Mouse (Mus musculus) CH12.LX (cell line): ENCODE data around the gene Wdr77. TPM values are rescaled to one million over a fixed set of nuclear protein-coding genes. Genes with fewer than 3 reads are reported as not detected.

Experiments used
- DNase-seq: peaks from one replicate; pipeline ENCODE4 v3.0.0-alpha.2; 2013; ENCODE audit errors: extremely low read depth
- H3K27ac ChIP-seq: 2 replicates; pipeline ENCODE4 v1.5.1; 2012; ENCODE audit warnings: low read depth, mild to moderate bottlenecking, control low read depth, moderate library complexity; ENCODE audit not compliant: insufficient read depth
- H3K27me3 ChIP-seq: replicated peaks from 2 replicates; pipeline ENCODE3; 2012; ENCODE audit warnings: inconsistent platforms
- H3K36me3 ChIP-seq, 2 experiments: replicated peaks in 1 of 2; 2 replicates each; pipeline versions ENCODE3 to v1.6.1; 2012; ENCODE audit warnings: inconsistent platforms in 1 of 2, low read length in 1 of 2, mild to moderate bottlenecking in 1 of 2, mixed read lengths in 1 of 2, moderate library complexity in 1 of 2; ENCODE audit not compliant: control insufficient read depth in 1 of 2, insufficient read depth in 1 of 2
- H3K4me1 ChIP-seq, 2 experiments: 2 replicates each; pipeline ENCODE4 v1.6.1; 2012; ENCODE audit warnings: inconsistent platforms in 1 of 2, moderate library complexity in 1 of 2; ENCODE audit not compliant: insufficient read depth in 2 of 2, control insufficient read depth in 1 of 2
- H3K4me2 ChIP-seq: 2 replicates; pipeline ENCODE4 v1.6.1; 2012; ENCODE audit warnings: low read depth, mild to moderate bottlenecking, control low read depth; ENCODE audit not compliant: poor library complexity, insufficient read depth, severe bottlenecking
- H3K4me3 ChIP-seq, 3 experiments: fragments of 150-350 bp in 1 of 3; sonication (generic) in 1 of 3; replicated peaks in 1 of 3; 2 replicates each; pipeline versions ENCODE3 to v1.5.1; 2011 to 2012; ENCODE audit warnings: low read depth in 2 of 3, low read length in 2 of 3, mild to moderate bottlenecking in 2 of 3, moderate library complexity in 2 of 3, control low read depth in 1 of 3, improper control_type of control experiment in 1 of 3, inconsistent platforms in 1 of 3, mixed read lengths in 1 of 3; ENCODE audit not compliant: poor library complexity in 1 of 3
- H3K79me2 ChIP-seq: replicated peaks from 2 replicates; pipeline ENCODE4 v1.6.1; 2012; ENCODE audit warnings: mild to moderate bottlenecking, moderate library complexity; ENCODE audit not compliant: control insufficient read depth, poor library complexity, insufficient read depth, severe bottlenecking; ENCODE audit errors: extremely low read depth
- H3K9ac ChIP-seq: 2 replicates; pipeline ENCODE4 v1.6.1; 2012; ENCODE audit warnings: low read depth, mild to moderate bottlenecking, control low read depth, moderate library complexity; ENCODE audit not compliant: insufficient read depth
- H3K9me3 ChIP-seq: replicated peaks from 2 replicates; pipeline ENCODE3; 2012; ENCODE audit warnings: low read length, inconsistent platforms, mixed read lengths
- BHLHE40 ChIP-seq: IDR thresholded peaks from 2 replicates; pipeline ENCODE4 v1.6.1; 2011; ENCODE audit warnings: mild to moderate bottlenecking, low read depth, low read length, improper control_type of control experiment
- CHD2 ChIP-seq: IDR thresholded peaks from 2 replicates; pipeline ENCODE4 v1.6.1; 2011; ENCODE audit warnings: low read length, improper control_type of control experiment
- ELF1 ChIP-seq: IDR thresholded peaks from 2 replicates; pipeline ENCODE4 v1.6.1; 2014; ENCODE audit warnings: low read depth, mild to moderate bottlenecking, inconsistent platforms, low read length, improper control_type of control experiment
- EP300 ChIP-seq: IDR thresholded peaks from 2 replicates; pipeline ENCODE4 v1.6.1; 2011; ENCODE audit warnings: low read length, improper control_type of control experiment
- ETS1 ChIP-seq: conservative IDR thresholded peaks from 2 replicates; pipeline ENCODE4 v1.6.1; 2012; ENCODE audit warnings: low read depth, mild to moderate bottlenecking, inconsistent platforms, low read length, improper control_type of control experiment, moderate library complexity
- IRF4 ChIP-seq: IDR thresholded peaks from 2 replicates; pipeline ENCODE4 v1.6.1; 2014; ENCODE audit warnings: low read depth, mild to moderate bottlenecking, inconsistent platforms, low read length, improper control_type of control experiment
- JUN ChIP-seq: IDR thresholded peaks from 2 replicates; pipeline ENCODE4 v1.6.1; 2011; ENCODE audit warnings: low read depth, mild to moderate bottlenecking, low read length, improper control_type of control experiment, moderate library complexity; ENCODE audit not compliant: insufficient read depth
- JUND ChIP-seq: conservative IDR thresholded peaks from 2 replicates; pipeline ENCODE4 v1.6.1; 2011; ENCODE audit warnings: low read depth, low read length, improper control_type of control experiment
- MAX ChIP-seq: IDR thresholded peaks from 2 replicates; pipeline ENCODE4 v1.6.1; 2011; ENCODE audit warnings: low read length, improper control_type of control experiment
- MAZ ChIP-seq: IDR thresholded peaks from 2 replicates; pipeline ENCODE4 v1.6.1; 2012; ENCODE audit warnings: low read depth, mild to moderate bottlenecking, inconsistent platforms, low read length, improper control_type of control experiment, moderate library complexity
- MEF2A ChIP-seq: IDR thresholded peaks from 2 replicates; pipeline ENCODE4 v1.6.1; 2014; ENCODE audit warnings: low read depth, mild to moderate bottlenecking, inconsistent platforms, low read length, improper control_type of control experiment, borderline replicate concordance
- MXI1 ChIP-seq: IDR thresholded peaks from 2 replicates; pipeline ENCODE4 v1.6.1; 2011; ENCODE audit warnings: mild to moderate bottlenecking, low read depth, low read length, improper control_type of control experiment
- NELFE ChIP-seq: IDR thresholded peaks from 2 replicates; pipeline ENCODE4 v1.6.1; 2011; ENCODE audit warnings: low read depth, low read length, improper control_type of control experiment
- NRF1 ChIP-seq: IDR thresholded peaks from 2 replicates; pipeline ENCODE4 v1.6.1; 2014; ENCODE audit warnings: low read depth, mild to moderate bottlenecking, inconsistent platforms, low read length, improper control_type of control experiment, moderate library complexity
- POLR2A ChIP-seq: IDR thresholded peaks from 2 replicates; pipeline ENCODE4 v1.6.1; 2011; ENCODE audit warnings: low read depth, mild to moderate bottlenecking, improper control_type of control experiment, low read length
- POLR2AphosphoS2 ChIP-seq: IDR thresholded peaks from 2 replicates; pipeline ENCODE4 v1.6.1; 2011; ENCODE audit warnings: low read depth, low read length, improper control_type of control experiment
- SIN3A ChIP-seq: IDR thresholded peaks from 2 replicates; pipeline ENCODE4 v1.6.1; 2012; ENCODE audit warnings: low read length, improper control_type of control experiment, inconsistent platforms
- SMC3 ChIP-seq: IDR thresholded peaks from 2 replicates; pipeline ENCODE4 v1.6.1; 2011; ENCODE audit warnings: low read depth, low read length, improper control_type of control experiment
- TBP ChIP-seq: conservative IDR thresholded peaks from 2 replicates; pipeline ENCODE4 v1.6.1; 2011; ENCODE audit warnings: low read depth, low read length, improper control_type of control experiment
- TCF12 ChIP-seq: IDR thresholded peaks from 2 replicates; pipeline ENCODE4 v1.6.1; 2014; ENCODE audit warnings: low read depth, mild to moderate bottlenecking, inconsistent platforms, low read length, improper control_type of control experiment
- USF1 ChIP-seq: IDR thresholded peaks from 2 replicates; pipeline ENCODE4 v1.6.1; 2014; ENCODE audit warnings: low read depth, mild to moderate bottlenecking, inconsistent platforms, low read length, improper control_type of control experiment
- ZMIZ1 ChIP-seq: IDR thresholded peaks from 2 replicates; pipeline ENCODE4 v1.6.1; 2012; ENCODE audit warnings: low read depth, mild to moderate bottlenecking, inconsistent platforms, low read length, improper control_type of control experiment
- dilution Hi-C: fragments of 300-500 bp; cut with MboI; formaldehyde crosslinking; loops from 2 replicates; pipeline ENCODE4 v1.14.3; 2020; ENCODE audit warnings: low sequenced_read_pairs; ENCODE audit not compliant: extremely low pct_unique_long_range_greater_than_20kb, extremely low pct_ligation_motif_present
- in situ Hi-C: fragments of 300-500 bp; cut with MboI; formaldehyde crosslinking; loops from 3 replicates; pipeline ENCODE4 v1.14.3; 2019; ENCODE audit warnings: low sequenced_read_pairs, low pct_ligation_motif_present, low pct_unique_long_range_greater_than_20kb, mixed read lengths
- polyA plus RNA-seq: library from polyadenylated mRNA; unstranded; fragments of >175 nt; gene quantifications from 2 replicates; pipeline ENCODE4 v1.2.1, GENCODE M21; 2012; ENCODE audit warnings: low read depth; ENCODE audit not compliant: insufficient read length
- total RNA-seq, 2 experiments: library from RNA; depleted of rRNA; stranded (reverse); fragments of 300-350 nt in 1 of 2; fragments of >200 nt in 1 of 2; gene quantifications; 2 replicates each; pipeline ENCODE4 v1.2.3; 2012 to 2014

Gene Wdr77
- total and polyA plus RNA-seq, 3 experiments = 87.4 to 235 (median 91.2) TPM

- Histone ChIP-seq H3K79me2 (no peaks in the 10 kb centered on the region), H3K27me3 (no peaks in the 10 kb centered on the region), H3K27ac (peak overlapping the region; percentile 93), H3K36me3 (peaks cover 0 to 2% of the 10 kb centered on the region in 2 experiments), H3K9ac (peak overlapping the region; percentile 90), H3K9me3 (no peaks in the 10 kb centered on the region), H3K4me2 (peak overlapping the region; percentile 97), H3K4me3 (peak overlapping the region; percentile 29 to 44 (median 40)), H3K4me1 (peaks cover 16 to 65% of the 10 kb centered on the region in 2 experiments)
- peak; percentile 88 for DNase-seq
- dilution Hi-C loops (loop anchor here (25.0 kb wide), 1 partner anchor 223 kb away; the partner anchor contains the start of gene Ddx20), in situ Hi-C loops (no loop called here)
- TF ChIP-seq JUND (peak; percentile 42; the same call in 1 of the 2 replicates), TBP (peak; percentile 14; the same call in 1 of the 2 replicates), ZMIZ1 (0 out of 2 replicates have a peak, but pooled peaks have one; percentile 10), TCF12 (peak; percentile 63; the same call in 1 of the 2 replicates), NRF1 (no peak; the same call in 1 of the 2 replicates), ETS1 (peak; percentile 67), POLR2A (peak; percentile 70), MAX (no peak), MEF2A (peak; percentile 78; the same call in 1 of the 2 replicates), USF1 (no peak), IRF4 (peak; percentile 86), EP300 (peak; percentile 62; the same call in 1 of the 2 replicates), MAZ (peak; percentile 41; the same call in 1 of the 2 replicates), ELF1 (peak; percentile 85), CHD2 (peak; percentile 72; the same call in 1 of the 2 replicates), BHLHE40 (peak; percentile 55; the same call in 1 of the 2 replicates), NELFE (peak; percentile 65), SIN3A (peak; percentile 38), JUN (no peak), MXI1 (no peak), SMC3 (no peak), POLR2AphosphoS2 (no peak)
These were observed 48.5 kb upstream of the Wdr77 start for GRCm38 (mm10) chr3:105910519-105911190.
